Mouse (Mus musculus) cerebellum, adult 11 months (tissue): ENCODE measurements at regions not wholly inside any gene's neighbourhood (a gene's known extent, or its start where the extent isn't known, plus 50 kb on each side); places are given as distances from the start of the nearest gene placed in this dataset.
"Not testable (repeated sequence)": the region's sequence is repeated elsewhere in the genome, so short reads cannot be mapped to it uniquely, and the experiment has no call there.

Experiments
- DNase-seq: peaks from one replicate; pipeline ENCODE4 v3.0.0; 2022

GRCm38 (mm10) chr16:55758707-55759067 lies 80.0 kb downstream of the Nfkbiz start:
- DNase-seq, result no peak

DNA sequence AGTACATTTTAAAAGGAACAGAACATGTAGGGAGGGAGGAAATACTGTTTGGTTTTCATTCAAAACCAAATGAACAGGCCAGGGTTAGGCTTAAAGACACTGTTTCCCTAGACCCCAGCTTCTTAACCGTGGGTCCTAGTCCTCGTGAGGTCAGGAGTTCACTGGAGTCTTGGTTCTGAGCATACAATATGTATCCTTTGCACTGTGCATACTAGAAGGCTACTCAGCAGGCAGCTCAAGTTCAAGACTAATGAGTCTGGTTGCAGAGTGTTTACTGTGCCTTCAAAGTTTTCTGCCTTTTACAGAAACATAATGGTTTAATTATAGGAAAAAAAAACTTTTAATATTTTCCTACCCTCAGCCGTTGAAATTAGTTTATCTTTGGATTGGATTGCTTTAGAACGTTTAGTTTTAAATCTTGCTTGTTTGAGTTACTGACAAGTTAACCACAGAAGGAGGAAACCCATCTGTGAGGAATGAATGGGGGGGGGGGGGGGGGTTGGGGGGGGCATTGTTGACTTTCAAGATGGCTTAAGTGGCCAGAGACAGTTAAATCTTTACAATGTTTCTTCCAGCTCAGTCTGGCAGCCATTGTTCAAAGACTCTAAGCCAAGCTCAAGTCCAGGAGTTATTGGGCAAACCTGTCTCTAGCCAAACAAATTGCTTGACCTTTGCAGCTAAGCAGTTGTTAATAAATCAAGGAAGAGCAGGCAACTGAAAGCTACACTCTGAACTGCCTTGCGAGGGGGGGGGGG lies 80.6 kb downstream of the Nfkbiz start:
- no peak for DNase-seq

DNA sequence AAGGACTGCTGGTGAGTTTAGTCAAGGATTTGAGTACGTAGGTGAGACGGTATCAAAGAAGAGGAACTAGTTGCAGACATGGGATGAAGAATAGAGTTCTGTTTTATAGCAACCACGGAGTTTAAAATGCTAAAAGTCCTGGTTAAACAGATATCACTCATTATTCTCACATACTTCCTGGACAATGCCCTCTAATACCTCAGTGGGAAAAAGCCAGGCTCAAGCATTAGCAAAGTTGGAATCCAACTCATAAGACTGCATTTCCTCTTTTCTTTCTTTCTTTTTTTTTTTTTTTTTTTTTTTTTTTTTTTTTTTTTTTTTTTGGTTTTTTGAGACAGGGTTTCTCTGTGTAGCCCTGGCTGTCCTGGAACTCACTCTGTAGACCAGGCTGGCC lies 81.3 kb downstream of the Nfkbiz start:
- DNase-seq, result not testable (repeated sequence)

- no peak for DNase-seq
Measured at GRCm38 (mm10) chr16:55756764-55757421, 81.8 kb downstream of the Nfkbiz start.

DNA sequence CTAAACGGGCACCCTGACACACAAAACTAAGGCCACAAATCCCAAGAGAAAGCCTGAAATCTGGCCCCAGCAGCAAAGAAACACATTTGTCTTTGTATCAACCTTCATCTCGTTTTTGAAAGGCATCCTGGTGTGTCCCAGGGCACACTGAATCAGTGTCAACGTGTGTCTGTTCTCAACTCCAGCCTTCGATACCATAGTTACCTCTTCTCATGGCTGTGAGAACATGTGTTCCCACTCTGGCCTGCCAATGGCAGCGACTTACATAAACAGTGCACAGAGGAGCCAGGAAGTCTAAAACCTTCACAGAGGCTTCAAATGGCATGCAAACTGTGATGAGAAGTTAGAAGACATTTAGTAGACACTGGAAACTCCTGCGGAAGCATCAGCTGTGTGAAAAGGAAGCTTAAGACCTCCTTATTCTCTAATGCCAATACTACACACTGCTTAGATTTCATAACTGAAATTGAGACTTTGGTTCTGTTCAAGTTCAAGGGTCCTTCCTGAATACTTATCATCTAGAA lies 83.3 kb downstream of the Nfkbiz start:
- no peak for DNase-seq

DNA sequence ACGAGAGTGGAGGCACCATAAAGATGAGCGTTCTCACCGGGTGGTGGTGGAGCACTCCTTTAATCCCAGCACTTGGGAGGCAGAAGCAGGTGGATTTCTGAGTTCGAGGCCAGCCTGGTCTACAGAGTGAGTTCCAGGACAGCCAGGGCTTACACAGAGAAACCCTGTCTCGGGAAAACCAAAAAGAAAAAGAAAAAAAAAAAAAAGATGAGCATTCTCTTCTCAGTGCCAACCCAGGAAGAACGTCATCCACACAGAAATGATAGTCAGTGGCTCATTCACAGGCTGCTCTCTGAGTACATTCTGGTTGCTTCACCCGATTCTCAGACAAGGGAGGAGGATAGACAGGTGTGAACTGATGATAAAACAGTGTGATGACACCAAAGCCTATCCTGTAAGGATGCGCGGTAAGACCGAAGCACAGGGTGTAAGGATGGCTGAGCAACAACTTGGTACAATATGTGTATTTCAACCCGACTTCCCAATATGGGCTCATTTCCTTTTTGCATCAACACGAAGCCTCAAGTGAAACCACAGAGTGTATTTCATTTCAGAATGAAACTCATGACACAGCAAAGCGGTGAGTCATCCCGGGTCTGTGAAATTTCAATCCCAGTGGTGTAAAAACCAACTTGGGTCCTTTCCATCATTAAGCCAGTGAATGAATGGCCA lies 84.5 kb downstream of the Nfkbiz start:
- DNase-seq, result no peak

- no peak for DNase-seq
Measured at GRCm38 (mm10) chr16:55753380-55753779, 85.3 kb downstream of the Nfkbiz start.

- DNase-seq, result no peak
Measured at GRCm38 (mm10) chr16:55747250-55747649, 91.4 kb downstream of the Nfkbiz start.

- no peak for DNase-seq
Measured at GRCm38 (mm10) chr16:55746159-55746558, 92.5 kb downstream of the Nfkbiz start.

GRCm38 (mm10) chr16:55745094-55745493 lies 93.6 kb downstream of the Nfkbiz start:
- DNase-seq, result no peak

- DNase-seq, result no peak
Measured at GRCm38 (mm10) chr16:55741099-55741863, 97.4 kb downstream of the Nfkbiz start.

DNA sequence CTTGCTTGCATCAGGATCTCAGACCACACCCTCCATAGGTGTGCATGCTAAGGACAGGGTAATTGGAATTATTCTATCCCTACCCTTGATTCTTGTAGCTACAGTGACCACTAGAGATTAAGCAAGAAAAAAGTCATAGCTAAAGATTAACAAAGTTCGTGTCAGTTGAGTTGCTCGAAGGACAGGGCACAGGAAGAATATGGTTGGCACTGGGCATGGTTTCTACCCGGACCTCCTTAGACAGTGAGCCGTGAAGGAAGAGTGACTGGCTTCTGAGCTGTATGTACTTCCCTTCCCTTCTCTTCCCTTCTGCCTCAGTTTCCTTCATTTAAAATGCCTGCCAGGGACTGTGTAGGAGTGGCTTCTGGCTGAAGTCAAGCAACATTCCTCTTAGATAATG lies 100.0 kb downstream of the Nfkbiz start:
- no peak for DNase-seq

DNA sequence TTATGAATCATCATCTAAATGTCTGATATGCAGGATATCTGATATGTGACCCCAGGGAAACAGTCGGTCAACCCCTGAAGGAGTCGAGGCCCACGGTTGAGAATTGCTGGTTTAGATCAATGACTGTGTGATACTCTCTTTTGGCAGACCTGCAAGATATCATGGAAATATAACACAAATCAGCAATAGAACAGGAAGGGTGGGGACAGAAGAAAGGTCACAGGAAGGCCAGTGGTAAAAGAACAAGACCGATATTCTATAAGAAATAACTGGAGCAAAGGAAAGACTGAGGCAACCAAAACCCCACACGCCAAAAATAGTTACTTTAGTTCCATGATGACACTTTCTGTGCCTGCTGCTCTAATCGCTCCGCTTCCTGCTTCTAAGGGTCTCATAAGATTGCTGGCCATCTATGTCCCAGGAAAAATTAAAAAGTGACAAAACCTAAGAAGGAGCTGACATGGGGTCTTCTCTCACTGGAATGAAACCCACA lies 103.2 kb downstream of the Nfkbiz start:
- DNase-seq, result no peak

GRCm38 (mm10) chr16:55734301-55734700 lies 104.4 kb downstream of the Nfkbiz start:
- no peak for DNase-seq

GRCm38 (mm10) chr16:55733751-55734150 lies 104.9 kb downstream of the Nfkbiz start:
- DNase-seq, result no peak

- no peak for DNase-seq
Measured at GRCm38 (mm10) chr16:55731003-55731402, 107.7 kb downstream of the Nfkbiz start.

DNA sequence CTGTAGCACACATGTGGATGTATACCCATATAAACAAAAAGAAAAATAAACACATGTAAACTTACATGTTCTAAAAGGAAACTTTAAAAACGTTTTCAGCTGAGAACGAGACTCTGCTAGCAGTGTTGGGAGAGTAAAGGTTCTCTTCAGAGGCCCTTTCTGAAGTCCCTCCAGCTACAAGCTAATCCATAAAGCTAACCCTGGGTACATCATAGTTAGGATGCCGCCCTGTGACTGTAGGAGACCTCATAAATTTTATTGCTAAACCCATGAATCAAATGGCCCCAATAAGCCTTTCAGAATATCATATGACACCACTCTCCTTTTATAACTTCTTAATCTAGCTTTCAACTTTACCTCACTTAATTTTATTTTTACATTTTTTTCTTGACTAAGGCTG lies 112.2 kb downstream of the Nfkbiz start:
- no peak for DNase-seq

DNA sequence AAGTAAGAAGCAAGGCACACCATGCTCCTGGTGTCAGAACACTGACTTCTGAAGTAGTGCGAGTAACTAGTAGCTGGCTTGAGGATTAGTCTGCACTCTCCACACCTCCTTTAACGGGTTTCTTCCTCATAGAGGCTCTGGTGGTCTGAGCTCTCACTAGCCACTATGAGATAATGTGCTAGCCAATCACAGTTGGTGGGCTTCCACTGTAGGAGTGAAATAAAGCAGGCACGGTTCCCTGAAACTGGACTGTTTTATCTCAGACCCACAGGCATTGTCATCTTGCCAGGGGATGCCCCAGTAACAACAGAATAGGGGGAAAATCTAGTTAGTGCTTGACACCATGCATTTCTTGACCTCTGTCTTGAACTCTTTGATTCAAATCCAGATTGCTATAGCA lies 118.3 kb downstream of the Nfkbiz start:
- no peak for DNase-seq

- no peak for DNase-seq
Measured at GRCm38 (mm10) chr16:55710017-55710416, 128.7 kb downstream of the Nfkbiz start.

DNA sequence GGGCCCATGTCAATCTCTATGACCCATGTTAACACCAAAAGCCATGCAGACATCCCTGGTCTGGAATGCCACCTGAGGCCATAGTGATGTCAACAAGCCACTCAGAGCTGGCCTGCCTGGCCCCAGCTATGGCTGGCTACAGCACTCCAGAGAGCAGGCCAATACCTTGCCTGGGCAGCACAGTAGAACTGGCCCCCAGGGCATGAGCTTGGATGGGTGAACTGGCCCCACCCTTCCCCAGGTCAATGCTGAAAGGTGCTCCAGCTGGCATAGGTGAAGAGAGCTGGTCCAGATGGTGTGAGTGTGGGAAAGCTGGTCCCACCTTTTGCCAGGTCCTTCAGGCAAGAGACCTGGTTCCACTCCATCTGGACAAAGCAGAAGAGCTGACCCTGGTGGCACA lies 132.2 kb downstream of the Nfkbiz start:
- DNase-seq, result no peak

DNA sequence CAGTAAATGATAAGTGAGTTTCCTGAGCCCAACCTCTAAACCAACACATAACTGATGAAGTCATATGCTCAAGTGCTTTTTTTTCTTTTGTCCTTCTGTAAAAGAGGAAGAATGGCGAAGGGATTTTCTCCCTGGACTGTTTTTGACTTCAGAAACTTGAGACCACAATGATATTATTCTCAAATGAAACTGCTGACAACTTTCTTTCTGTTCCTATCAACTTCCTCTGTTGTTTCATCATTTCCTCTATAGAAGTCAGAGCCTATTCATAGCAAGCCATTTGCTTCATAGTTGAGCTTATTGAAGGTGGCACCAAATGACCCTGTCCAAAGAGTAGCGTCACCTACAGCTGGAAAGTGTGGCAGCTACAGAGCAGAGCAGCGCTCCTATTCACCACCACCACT lies 140.2 kb downstream of the Nfkbiz start:
- no peak for DNase-seq

- no peak for DNase-seq
Measured at GRCm38 (mm10) chr16:55691069-55691468, 147.6 kb downstream of the Nfkbiz start.

DNA sequence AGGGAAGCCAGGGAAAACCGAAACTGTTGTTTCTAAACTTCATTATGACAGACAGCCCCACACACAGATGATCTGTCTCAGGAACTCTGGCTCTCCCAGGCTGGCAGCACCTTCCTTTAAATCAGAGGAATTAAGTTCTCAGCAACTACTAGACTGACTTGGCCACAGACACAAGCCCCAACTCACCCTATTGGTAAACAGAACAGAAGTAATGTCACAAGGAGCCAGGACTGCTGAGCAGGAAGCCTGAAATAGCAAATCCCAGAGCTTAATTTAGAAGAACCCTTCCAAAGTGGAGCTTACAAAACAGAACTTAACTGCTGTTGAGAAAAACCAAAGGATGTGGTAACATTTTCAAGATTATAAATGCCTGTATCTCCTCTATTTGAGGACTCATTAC lies 174.8 kb downstream of the Nfkbiz start:
- no peak for DNase-seq
